Mouse (Mus musculus): ENCODE data around the gene Lgi2. TPM values are rescaled to one million over a fixed set of nuclear protein-coding genes. Genes with fewer than 3 reads are reported as not detected.

The Lgi2 gene
- polyA plus RNA-seq, 1 experiment from 2014 or later = 6.9 TPM

- no peaks in the 10 kb centered on the region for H3K36me3 ChIP-seq
- no peak overlapping the region for H3K27ac ChIP-seq (replicated peaks)
- H3K9ac ChIP-seq (replicated peaks) = no peak overlapping the region
- peaks cover 5% of the 10 kb centered on the region for H3K9me3 ChIP-seq (replicated peaks)
- peaks cover 8% of the 10 kb centered on the region for H3K4me1 ChIP-seq
- 0 out of 2 replicates have a peak, but pooled peaks cover 5% of the 10 kb centered on the region for H3K27me3 ChIP-seq (replicated peaks)
- no peak overlapping the region for H3K4me2 ChIP-seq
- no peak overlapping the region for H3K4me3 ChIP-seq (replicated peaks)
- WGBS = 26% methylated on average over 6 of the region's 6 CpGs
- ATAC-seq (ENCODE audit: low FRiP score) = no peak
These were observed 4.5 kb upstream of the Lgi2 start for GRCm38 (mm10) chr5:52570746-52571145.

- H3K27ac ChIP-seq (replicated peaks) = no peak overlapping the region
- peak overlapping the region; percentile 67 for H3K4me3 ChIP-seq (replicated peaks)
- H3K27me3 ChIP-seq (replicated peaks) = 0 out of 2 replicates have a peak, but pooled peaks cover 8% of the 10 kb centered on the region
- no peaks in the 10 kb centered on the region; the same call in 1 of the 2 replicates for H3K9me3 ChIP-seq (replicated peaks)
- no peaks in the 10 kb centered on the region for H3K36me3 ChIP-seq
- peak overlapping the region; percentile 76 for H3K9ac ChIP-seq (replicated peaks)
- WGBS = 5% methylated on average over 17 of the region's 17 CpGs
- ATAC-seq (ENCODE audit: low FRiP score) = peak; percentile 58; the same call in 1 of the 2 replicates
- H3K4me2 ChIP-seq = peak overlapping the region; percentile 98
- peaks cover 32% of the 10 kb centered on the region for H3K4me1 ChIP-seq
These were observed 949 bp downstream of the Lgi2 start for GRCm38 (mm10) chr5:52565214-52565812.

GRCm38 (mm10) chr5:52564351-52564750, 1.9 kb downstream of the Lgi2 start:
- no peak for ATAC-seq (ENCODE audit: low FRiP score)
- no peaks in the 10 kb centered on the region for H3K36me3 ChIP-seq
- H3K9ac ChIP-seq (replicated peaks) = no peak overlapping the region
- no peaks in the 10 kb centered on the region; the same call in 1 of the 2 replicates for H3K9me3 ChIP-seq (replicated peaks)
- peak overlapping the region; percentile 67; the same call in 1 of the 2 replicates for H3K4me3 ChIP-seq (replicated peaks)
- 0 out of 2 replicates have a peak, but pooled peaks cover 8% of the 10 kb centered on the region for H3K27me3 ChIP-seq (replicated peaks)
- peaks cover 32% of the 10 kb centered on the region for H3K4me1 ChIP-seq
- no peak overlapping the region for H3K27ac ChIP-seq (replicated peaks)
- 34% methylated on average over 3 of the region's 3 CpGs for WGBS
- peak overlapping the region; percentile 98 for H3K4me2 ChIP-seq

GRCm38 (mm10) chr5:52560240-52560639, 6.0 kb downstream of the Lgi2 start:
- ATAC-seq (ENCODE audit: low FRiP score) = no peak
- H3K4me3 ChIP-seq (replicated peaks) = no peak overlapping the region
- no peak overlapping the region for H3K4me2 ChIP-seq
- H3K4me1 ChIP-seq = peaks cover 19% of the 10 kb centered on the region
- H3K27ac ChIP-seq (replicated peaks) = no peak overlapping the region
- no peaks in the 10 kb centered on the region for H3K36me3 ChIP-seq
- no peaks in the 10 kb centered on the region for H3K9me3 ChIP-seq (replicated peaks)
- 0 out of 2 replicates have a peak, but pooled peaks cover 2% of the 10 kb centered on the region for H3K27me3 ChIP-seq (replicated peaks)
- H3K9ac ChIP-seq (replicated peaks) = no peak overlapping the region
- 80% methylated on average over 8 of the region's 8 CpGs for WGBS

GRCm38 (mm10) chr5:52555526-52555925, 10.7 kb downstream of the Lgi2 start:
- H3K9me3 ChIP-seq (replicated peaks) = no peaks in the 10 kb centered on the region

GRCm38 (mm10) chr5:52551318-52551632, 15.0 kb downstream of the Lgi2 start:
- WGBS = 65% methylated on average over 3 of the region's 3 CpGs
- Histone ChIP-seq H3K4me2 (no peak overlapping the region), H3K4me3 (replicated peaks) (no peak overlapping the region), H3K9me3 (replicated peaks) (no peaks in the 10 kb centered on the region), H3K27me3 (replicated peaks) (no peaks in the 10 kb centered on the region), H3K27ac (replicated peaks) (peak overlapping the region; percentile 45), H3K9ac (replicated peaks) (no peak overlapping the region), H3K36me3 (no peaks in the 10 kb centered on the region), H3K4me1 (peaks cover 10% of the 10 kb centered on the region)
- no peak for ATAC-seq (ENCODE audit: low FRiP score)

More at GRCm38 (mm10) chr5:52555526-52555925, 10.7 kb downstream of the Lgi2 start:
- peaks cover 10% of the 10 kb centered on the region for H3K4me1 ChIP-seq
- H3K9ac ChIP-seq (replicated peaks) = no peak overlapping the region
- no peaks in the 10 kb centered on the region for H3K36me3 ChIP-seq
- no peaks in the 10 kb centered on the region for H3K27me3 ChIP-seq (replicated peaks)
- no peak overlapping the region for H3K4me3 ChIP-seq (replicated peaks)
- 73% methylated on average over 7 of the region's 7 CpGs for WGBS
- H3K4me2 ChIP-seq = no peak overlapping the region
- ATAC-seq (ENCODE audit: low FRiP score) = no peak
- no peak overlapping the region for H3K27ac ChIP-seq (replicated peaks)

GRCm38 (mm10) chr5:52550613-52551317, 15.5 kb downstream of the Lgi2 start:
- Histone ChIP-seq H3K4me1 (peaks cover 10% of the 10 kb centered on the region), H3K36me3 (no peaks in the 10 kb centered on the region), H3K4me2 (no peak overlapping the region), H3K27ac (replicated peaks) (peak overlapping the region; percentile 45), H3K27me3 (replicated peaks) (no peaks in the 10 kb centered on the region), H3K9ac (replicated peaks) (no peak overlapping the region), H3K9me3 (replicated peaks) (no peaks in the 10 kb centered on the region), H3K4me3 (replicated peaks) (no peak overlapping the region)
- ATAC-seq (ENCODE audit: low FRiP score) = no peak
- 57% methylated on average over 13 of the region's 13 CpGs for WGBS

GRCm38 (mm10) chr5:52546950-52547349, 19.3 kb downstream of the Lgi2 start:
- Histone ChIP-seq H3K9me3 (replicated peaks) (no peaks in the 10 kb centered on the region), H3K4me1 (peaks cover 10% of the 10 kb centered on the region), H3K36me3 (no peaks in the 10 kb centered on the region), H3K27ac (replicated peaks) (no peak overlapping the region), H3K4me3 (replicated peaks) (no peak overlapping the region), H3K9ac (replicated peaks) (no peak overlapping the region), H3K4me2 (no peak overlapping the region), H3K27me3 (replicated peaks) (no peaks in the 10 kb centered on the region)
- WGBS = 51% methylated on average over 3 of the region's 3 CpGs
- no peak for ATAC-seq (ENCODE audit: low FRiP score)

- Histone ChIP-seq H3K27me3 (replicated peaks) (no peaks in the 10 kb centered on the region), H3K36me3 (no peaks in the 10 kb centered on the region), H3K4me1 (no peaks in the 10 kb centered on the region), H3K27ac (replicated peaks) (no peak overlapping the region), H3K4me3 (replicated peaks) (no peak overlapping the region), H3K9ac (replicated peaks) (no peak overlapping the region), H3K4me2 (no peak overlapping the region), H3K9me3 (replicated peaks) (no peaks in the 10 kb centered on the region)
- WGBS = 82% methylated on average over 4 of the region's 4 CpGs
- ATAC-seq (ENCODE audit: low FRiP score) = no peak
These were observed 22.5 kb downstream of the Lgi2 start for GRCm38 (mm10) chr5:52543770-52544169.

- no peak overlapping the region for H3K27ac ChIP-seq (replicated peaks)
- no peak for ATAC-seq (ENCODE audit: low FRiP score)
- 77% methylated on average over 3 of the region's 3 CpGs for WGBS
These were observed 26.1 kb downstream of the Lgi2 start for GRCm38 (mm10) chr5:52540186-52540585.

GRCm38 (mm10) chr5:52539483-52539882, 26.8 kb downstream of the Lgi2 start:
- no peaks in the 10 kb centered on the region for H3K36me3 ChIP-seq
- ATAC-seq (ENCODE audit: low FRiP score) = no peak
- H3K27me3 ChIP-seq (replicated peaks) = no peaks in the 10 kb centered on the region
- H3K27ac ChIP-seq (replicated peaks) = no peak overlapping the region
- H3K4me2 ChIP-seq = no peak overlapping the region
- H3K4me1 ChIP-seq = no peaks in the 10 kb centered on the region; the same call in 1 of the 2 replicates
- no peak overlapping the region for H3K9ac ChIP-seq (replicated peaks)
- H3K4me3 ChIP-seq (replicated peaks) = no peak overlapping the region
- H3K9me3 ChIP-seq (replicated peaks) = no peaks in the 10 kb centered on the region

More at GRCm38 (mm10) chr5:52540186-52540585, 26.1 kb downstream of the Lgi2 start:
- Histone ChIP-seq H3K4me1 (no peaks in the 10 kb centered on the region; the same call in 1 of the 2 replicates), H3K4me2 (no peak overlapping the region), H3K36me3 (no peaks in the 10 kb centered on the region), H3K4me3 (replicated peaks) (no peak overlapping the region), H3K9me3 (replicated peaks) (no peaks in the 10 kb centered on the region), H3K27me3 (replicated peaks) (no peaks in the 10 kb centered on the region), H3K9ac (replicated peaks) (no peak overlapping the region)

- 86% methylated on average over 7 of the region's 7 CpGs for WGBS
- ATAC-seq (ENCODE audit: low FRiP score) = no peak
- no peaks in the 10 kb centered on the region for H3K36me3 ChIP-seq
These were observed 29.2 kb downstream of the Lgi2 start for GRCm38 (mm10) chr5:52537024-52537423.

More at GRCm38 (mm10) chr5:52537024-52537423, 29.2 kb downstream of the Lgi2 start:
- no peaks in the 10 kb centered on the region for H3K27me3 ChIP-seq (replicated peaks)
- H3K27ac ChIP-seq (replicated peaks) = no peak overlapping the region
- no peak overlapping the region for H3K4me3 ChIP-seq (replicated peaks)
- H3K9ac ChIP-seq (replicated peaks) = no peak overlapping the region
- no peaks in the 10 kb centered on the region for H3K9me3 ChIP-seq (replicated peaks)
- H3K4me1 ChIP-seq = no peaks in the 10 kb centered on the region; the same call in 1 of the 2 replicates
- no peak overlapping the region for H3K4me2 ChIP-seq

All from neural tube, embryonic 15.5 days (tissue).